Comparison of ENCODE assay signal across 25 mouse cellular contexts in the genomic region with DNA sequence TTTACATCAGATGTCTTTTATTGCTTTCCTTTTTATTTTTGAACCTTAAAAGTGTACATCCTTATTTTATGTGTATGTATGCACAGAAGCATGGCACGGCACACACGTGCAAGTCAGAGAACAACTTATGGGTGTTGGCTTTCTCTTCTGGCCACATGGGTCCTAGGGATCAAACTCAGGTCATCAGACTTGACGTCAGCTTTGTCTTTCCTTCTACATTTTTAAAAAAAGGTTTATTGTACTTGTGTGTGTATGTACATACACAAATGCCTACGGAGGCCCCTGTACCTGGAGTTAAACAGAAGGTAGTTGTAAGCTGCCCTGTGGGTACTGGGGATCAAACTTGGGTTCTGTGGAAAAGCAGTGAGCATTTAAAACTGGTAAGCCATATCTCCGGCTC. TPM values are rescaled to one million over a fixed set of nuclear protein-coding genes. Genes with fewer than 3 reads are reported as not detected.
A peak's percentile ranks its signal among the peaks of the same experiment; 100 is the strongest.
DNase-seq lines count a peak whose midpoint lies in the region; ATAC-seq and TF ChIP-seq lines count a peak whose summit lies in the region.
"Had no signal": no experiment of that assay in that cellular context is flagged by ENCODE, and none has a peak within 500 bp of the region (broad histone marks: within the 10 kb centered on the region; RNA-seq: fewer than 3 reads in every experiment).

No protein-coding gene starts in this region.

- no peak overlapping the region for H3K4me2 ChIP-seq in heart, embryonic 15.5 days
- H3K4me2 ChIP-seq in kidney, embryonic 16.5 days (replicated peaks; ENCODE audit: low read depth, low read length) = no peak overlapping the region
- H3K4me2 ChIP-seq in stomach, embryonic 16.5 days (ENCODE audit: low read depth, low read length) = no peak overlapping the region
- no peak overlapping the region for H3K4me2 ChIP-seq in stomach, postnatal 0 days (replicated peaks; ENCODE audit: low read depth)
- H3K4me2 ChIP-seq: embryonic facial prominence, embryonic 13.5 days; forebrain, embryonic 12.5 days; forebrain, embryonic 15.5 days; heart, embryonic 11.5 days; hindbrain, embryonic 12.5 days; hindbrain, embryonic 15.5 days had no signal

- H3K4me3 ChIP-seq in heart, embryonic 15.5 days = no peak overlapping the region
- no peak overlapping the region for H3K4me3 ChIP-seq in kidney, embryonic 16.5 days (ENCODE audit: low read length)
- H3K4me3 ChIP-seq in stomach, embryonic 16.5 days (replicated peaks; ENCODE audit: low read length) = no peak overlapping the region
- no peak overlapping the region for H3K4me3 ChIP-seq in stomach, postnatal 0 days (ENCODE audit: low read depth, low read length)
- H3K4me3 ChIP-seq: embryonic facial prominence, embryonic 10.5 days; embryonic facial prominence, embryonic 13.5 days; erythroblast, embryonic 14.5 days; forebrain, embryonic 12.5 days; forebrain, embryonic 15.5 days; hindbrain, embryonic 12.5 days; hindbrain, embryonic 15.5 days had no signal

- no peak for TF ChIP-seq EP300 in stomach, postnatal 0 days (optimal IDR thresholded peaks at IDR 0.05)

- ATAC-seq in heart, embryonic 15.5 days (replicated peaks; ENCODE audit: insufficient number of reproducible peaks, insufficient read depth, low FRiP score, low read depth) = no peak
- ATAC-seq in kidney, embryonic 16.5 days (ENCODE audit: low FRiP score, low TSS enrichment) = no peak
- ATAC-seq in stomach, embryonic 16.5 days (ENCODE audit: insufficient read depth, low FRiP score) = no peak
- ATAC-seq in stomach, postnatal 0 days (ENCODE audit: low FRiP score, low TSS enrichment) = peak; percentile 51; the same call in 1 of the 2 replicates
- ATAC-seq: CD4-positive, CD25-positive, alpha-beta regulatory T cell, adult 4 months; forebrain, embryonic 15.5 days had no signal

- 0 out of 2 replicates have a peak overlapping the region, but pooled peaks have one; percentile 82 for H3K27ac ChIP-seq in heart, embryonic 15.5 days
- peak overlapping the region; percentile 44; the same call in 1 of the 2 replicates for H3K27ac ChIP-seq in kidney, embryonic 16.5 days (ENCODE audit: low read length)
- H3K27ac ChIP-seq in stomach, embryonic 16.5 days (ENCODE audit: low read length) = 0 out of 2 replicates have a peak overlapping the region, but pooled peaks have one; percentile 16
- H3K27ac ChIP-seq in stomach, postnatal 0 days (replicated peaks) = no peak overlapping the region
- H3K27ac ChIP-seq: embryonic facial prominence, embryonic 10.5 days; forebrain, embryonic 12.5 days; forebrain, embryonic 15.5 days; hindbrain, embryonic 12.5 days; hindbrain, embryonic 15.5 days had no signal

- peaks cover 51% of the 10 kb centered on the region for H3K4me1 ChIP-seq in heart, embryonic 15.5 days (replicated peaks)
- H3K4me1 ChIP-seq in kidney, embryonic 16.5 days (ENCODE audit: insufficient read depth, low read length) = peaks cover 31% of the 10 kb centered on the region
- H3K4me1 ChIP-seq in stomach, embryonic 16.5 days (ENCODE audit: control insufficient read depth, insufficient read depth, low read length) = peaks cover 21% of the 10 kb centered on the region
- 0 out of 2 replicates have a peak, but pooled peaks cover 3% of the 10 kb centered on the region for H3K4me1 ChIP-seq in stomach, postnatal 0 days (replicated peaks; ENCODE audit: control insufficient read depth, insufficient read depth)

- H3K36me3 ChIP-seq in heart, embryonic 15.5 days = no peaks in the 10 kb centered on the region
- H3K36me3 ChIP-seq in kidney, embryonic 16.5 days (ENCODE audit: insufficient read depth, low read length) = no peaks in the 10 kb centered on the region
- H3K36me3 ChIP-seq in stomach, embryonic 16.5 days (ENCODE audit: control insufficient read depth, insufficient read depth, low read length) = no peaks in the 10 kb centered on the region
- no peaks in the 10 kb centered on the region for H3K36me3 ChIP-seq in stomach, postnatal 0 days (ENCODE audit: control insufficient read depth, insufficient read depth, low read length)
- H3K36me3 ChIP-seq: embryonic facial prominence, embryonic 10.5 days; embryonic facial prominence, embryonic 13.5 days; forebrain, embryonic 15.5 days; hindbrain, embryonic 12.5 days; hindbrain, embryonic 15.5 days had no signal

- H3K27me3 ChIP-seq in heart, embryonic 15.5 days = no peaks in the 10 kb centered on the region
- H3K27me3 ChIP-seq in kidney, embryonic 16.5 days (ENCODE audit: insufficient read depth, low read length) = no peaks in the 10 kb centered on the region
- H3K27me3 ChIP-seq in stomach, embryonic 16.5 days (ENCODE audit: control insufficient read depth, insufficient read depth, low read length) = no peaks in the 10 kb centered on the region
- no peaks in the 10 kb centered on the region for H3K27me3 ChIP-seq in stomach, postnatal 0 days (ENCODE audit: control insufficient read depth, insufficient read depth, low read length)
- H3K27me3 ChIP-seq: embryonic facial prominence, embryonic 13.5 days; forebrain, embryonic 12.5 days; forebrain, embryonic 15.5 days; hindbrain, embryonic 12.5 days; hindbrain, embryonic 15.5 days had no signal

- no peak for DNase-seq in heart, adult 8-10 months (ENCODE audit: low spot score)
- DNase-seq in kidney, postnatal 36 days = no peak
- DNase-seq in stomach, postnatal 0 days (ENCODE audit: low spot score) = no peak
- DNase-seq: adrenal gland, adult 2 months; adrenal gland, postnatal 14 days; cerebellum, adult 11 months; cerebellum, adult 2 months; cerebellum, adult 9-11 months; cerebellum, postnatal 36 days; embryo, embryonic 11 days; gastrocnemius, postnatal 14 days; heart, adult 18-20 months; heart, postnatal 14 days had no signal

- TF ChIP-seq CTCF in stomach, postnatal 0 days (IDR thresholded peaks at IDR 0.05; ENCODE audit: low read depth) = no peak

- 77% methylated on average over 5 of the region's 5 CpGs for WGBS in heart, embryonic 15.5 days
- 61% methylated on average over 5 of the region's 5 CpGs for WGBS in kidney, embryonic 16.5 days
- WGBS in stomach, embryonic 16.5 days = 63% methylated on average over 5 of the region's 5 CpGs
- 46% methylated on average over 5 of the region's 5 CpGs for WGBS in stomach, postnatal 0 days

- H3K9me3 ChIP-seq in heart, embryonic 15.5 days (replicated peaks) = no peaks in the 10 kb centered on the region
- no peaks in the 10 kb centered on the region for H3K9me3 ChIP-seq in kidney, embryonic 16.5 days (ENCODE audit: low read length)
- no peaks in the 10 kb centered on the region for H3K9me3 ChIP-seq in stomach, embryonic 16.5 days (replicated peaks; ENCODE audit: control insufficient read depth, low read length)
- no peaks in the 10 kb centered on the region for H3K9me3 ChIP-seq in stomach, postnatal 0 days (ENCODE audit: control insufficient read depth, low read length)
- H3K9me3 ChIP-seq: embryonic facial prominence, embryonic 10.5 days; embryonic facial prominence, embryonic 13.5 days; forebrain, embryonic 12.5 days; forebrain, embryonic 15.5 days; hindbrain, embryonic 12.5 days; hindbrain, embryonic 15.5 days had no signal

- H3K9ac ChIP-seq in heart, embryonic 15.5 days = no peak overlapping the region
- H3K9ac ChIP-seq in kidney, embryonic 16.5 days (replicated peaks; ENCODE audit: low read length) = no peak overlapping the region
- H3K9ac ChIP-seq in stomach, embryonic 16.5 days (ENCODE audit: low read length) = no peak overlapping the region
- H3K9ac ChIP-seq in stomach, postnatal 0 days (ENCODE audit: low read length) = no peak overlapping the region
- H3K9ac ChIP-seq: embryonic facial prominence, embryonic 13.5 days; forebrain, embryonic 12.5 days; forebrain, embryonic 15.5 days; hindbrain, embryonic 12.5 days; hindbrain, embryonic 15.5 days had no signal

RNA-seq across cellular contexts. Expression of a gene that starts 35.0 kb away (rescaled TPM):
- polyA plus RNA-seq in heart, embryonic 15.5 days (2015; fragmentation: Nextera tagmentation; extraction: Ambion mirVana) = 38.0 and 41.0 TPM in 2 replicates
- total RNA-seq in heart, adult 8-10 months (2022) = 10 to 100 TPM; 37.2 to 41.2 (median 38.7) TPM
- polyA plus RNA-seq in kidney, embryonic 16.5 days (2015; fragmentation: Nextera tagmentation; extraction: Ambion mirVana) = 59.0 and 60.1 TPM in 2 replicates
- 48.2 and 49.9 TPM in 2 replicates for polyA plus RNA-seq in stomach, embryonic 16.5 days (2015; fragmentation: Nextera tagmentation; extraction: Ambion mirVana)
- polyA plus RNA-seq in stomach, postnatal 0 days (2015; fragmentation: Nextera tagmentation; extraction: Ambion mirVana) = 23.4 and 25.1 TPM in 2 replicates
